Mouse (Mus musculus) neural tube, embryonic 15.5 days (tissue): Measurements from ENCODE around the gene Poldip3. TPM values are rescaled to one million over a fixed set of nuclear protein-coding genes. Genes with fewer than 3 reads are reported as not detected.

Experiments
- ATAC-seq: fragments of 200-750 bp; cut with Nextera tagmentation; 2 replicates; pipeline ENCODE4 v1.8.0; 2017; ENCODE audit warnings: mild to moderate bottlenecking, moderate TSS enrichment, moderate library complexity; ENCODE audit not compliant: low FRiP score
- H3K27ac ChIP-seq: fragments of 300-500 bp; sonication (generic); replicated peaks from 2 replicates; pipeline ENCODE4 v1.5.1; 2015; ENCODE audit warnings: mild to moderate bottlenecking, inconsistent platforms
- H3K27me3 ChIP-seq: fragments of 300-500 bp; sonication (generic); replicated peaks from 2 replicates; pipeline ENCODE4 v1.6.1; 2015; ENCODE audit warnings: inconsistent platforms
- H3K36me3 ChIP-seq: fragments of 300-500 bp; sonication (generic); 2 replicates; pipeline ENCODE4 v1.6.1; 2015; ENCODE audit warnings: inconsistent platforms
- H3K4me1 ChIP-seq: fragments of 300-500 bp; sonication (generic); 2 replicates; pipeline ENCODE4 v1.6.1; 2015; ENCODE audit warnings: inconsistent platforms
- H3K4me2 ChIP-seq: fragments of 300-500 bp; sonication (generic); 2 replicates; pipeline ENCODE4 v1.6.1; 2015; ENCODE audit warnings: inconsistent platforms, mild to moderate bottlenecking, moderate library complexity
- H3K4me3 ChIP-seq: fragments of 300-500 bp; sonication (generic); replicated peaks from 2 replicates; pipeline ENCODE4 v1.5.1; 2015; ENCODE audit warnings: mild to moderate bottlenecking, inconsistent platforms
- H3K9ac ChIP-seq: fragments of 300-500 bp; sonication (generic); replicated peaks from 2 replicates; pipeline ENCODE4 v1.6.1; 2015; ENCODE audit warnings: mild to moderate bottlenecking, inconsistent platforms
- H3K9me3 ChIP-seq: fragments of 300-500 bp; sonication (generic); replicated peaks from 2 replicates; pipeline ENCODE4 v1.6.1; 2016; ENCODE audit warnings: inconsistent platforms
- WGBS: fragments of 180-500 bp; shearing (Covaris S2); methylation state at CpG from one replicate; pipeline ENCODE4 v1.1.7; 2015; ENCODE audit warnings: mixed read lengths; 5-methylcytosine and 5-hydroxymethylcytosine counted together
- polyA plus RNA-seq: library from polyadenylated mRNA; unstranded; fragments of >200 nt; fragmentation: Nextera tagmentation; extraction: Ambion mirVana; gene quantifications from 2 replicates; pipeline ENCODE4 v1.2.1, GENCODE M21; 2015

Gene Poldip3
- polyA plus RNA-seq, 1 experiment from 2014 or later: 127 TPM

- Histone ChIP-seq H3K9me3 (no peaks in the 10 kb centered on the region), H3K4me1 (peaks cover 15% of the 10 kb centered on the region), H3K36me3 (no peaks in the 10 kb centered on the region), H3K9ac (no peak overlapping the region), H3K27ac (no peak overlapping the region), H3K4me3 (no peak overlapping the region), H3K27me3 (peaks cover 1% of the 10 kb centered on the region; the same call in 1 of the 2 replicates), H3K4me2 (no peak overlapping the region)
- 85% methylated on average over 2 of the region's 2 CpGs for WGBS
- no peak for ATAC-seq
These were observed 55.5 kb downstream of the Poldip3 start for GRCm38 (mm10) chr15:83093687-83094086.

GRCm38 (mm10) chr15:83090874-83091273 lies 58.3 kb downstream of the Poldip3 start:
- no peak for ATAC-seq
- Histone ChIP-seq H3K36me3 (no peaks in the 10 kb centered on the region), H3K9me3 (no peaks in the 10 kb centered on the region), H3K27ac (no peak overlapping the region), H3K4me3 (no peak overlapping the region), H3K9ac (no peak overlapping the region), H3K27me3 (0 out of 2 replicates have a peak, but pooled peaks cover 6% of the 10 kb centered on the region), H3K4me1 (peaks cover 14% of the 10 kb centered on the region), H3K4me2 (no peak overlapping the region)
- WGBS: 48% methylated on average over 3 of the region's 3 CpGs

- peaks cover 18% of the 10 kb centered on the region for H3K4me1 ChIP-seq
- no peaks in the 10 kb centered on the region for H3K36me3 ChIP-seq
- WGBS: 17% methylated on average over 7 of the region's 7 CpGs
- no peaks in the 10 kb centered on the region for H3K9me3 ChIP-seq
- H3K9ac ChIP-seq: no peak within 1 kb of the TSS
- no peak within 1 kb of the TSS for H3K4me3 ChIP-seq
- peak within 1 kb of the TSS; percentile 46 for H3K4me2 ChIP-seq
- 0 out of 2 replicates have a peak, but pooled peaks cover 6% of the 10 kb centered on the region for H3K27me3 ChIP-seq
- H3K27ac ChIP-seq: no peak within 1 kb of the TSS
- ATAC-seq: peak; percentile 24; the same call in 1 of the 2 replicates
These were observed 59.9 kb downstream of the Poldip3 start, which contains the start of gene Serhl for GRCm38 (mm10) chr15:83089429-83089605. Serhl (plus strand) TSS chr15:83089506.

DNA sequence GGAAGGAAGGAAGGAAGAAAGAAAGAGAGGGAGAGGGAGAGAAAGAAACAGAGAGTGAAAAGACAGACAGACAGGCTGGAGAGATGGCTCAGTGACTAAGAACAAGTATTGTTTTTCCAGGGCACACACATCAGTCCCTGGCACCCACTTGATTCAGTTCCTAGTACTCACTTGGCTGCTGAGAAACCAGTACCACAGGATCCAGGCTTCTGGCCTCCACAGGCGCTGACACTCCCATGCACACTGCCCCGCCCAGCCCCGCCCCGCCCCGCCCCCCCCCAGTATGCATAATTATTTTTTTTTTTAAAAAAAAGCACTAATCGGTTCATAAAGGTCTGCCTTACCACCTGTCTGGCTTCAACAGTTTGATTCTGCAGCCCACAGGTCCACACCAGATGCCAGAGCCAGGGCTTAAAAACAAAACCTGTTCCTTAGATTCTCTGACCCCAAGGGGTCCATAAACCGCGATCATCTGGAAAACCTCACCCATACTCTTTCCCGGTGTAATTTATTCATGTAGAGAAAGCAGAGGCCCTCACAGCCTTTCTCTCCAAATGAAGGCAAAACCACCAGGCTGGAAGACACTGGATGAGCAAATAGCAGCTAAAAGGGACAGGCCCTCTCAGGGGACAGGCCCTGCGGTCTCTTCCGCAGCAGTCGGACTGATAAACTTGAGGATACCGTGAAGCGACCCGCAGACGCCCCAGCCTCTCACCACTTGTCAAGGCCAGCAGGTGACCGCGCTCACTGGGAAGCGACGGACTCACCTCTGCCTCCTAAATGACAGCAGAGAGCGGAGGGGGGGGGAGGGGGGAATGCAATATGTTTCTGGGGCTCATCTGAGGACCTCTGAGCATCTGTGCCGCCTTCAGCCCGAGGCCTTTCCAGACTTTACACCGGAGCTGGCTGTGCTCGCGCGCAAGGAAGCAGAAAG lies 60.4 kb downstream of the Poldip3 start:
- Histone ChIP-seq H3K9ac (no peak overlapping the region), H3K27me3 (0 out of 2 replicates have a peak, but pooled peaks cover 6% of the 10 kb centered on the region), H3K27ac (no peak overlapping the region), H3K9me3 (no peaks in the 10 kb centered on the region), H3K4me1 (peaks cover 23% of the 10 kb centered on the region), H3K36me3 (no peaks in the 10 kb centered on the region), H3K4me2 (peak overlapping the region; percentile 46), H3K4me3 (no peak overlapping the region)
- no peak; the same call in 1 of the 2 replicates for ATAC-seq
- 5% methylated on average over 27 of the region's 27 CpGs for WGBS

- Histone ChIP-seq H3K27ac (no peak overlapping the region), H3K27me3 (0 out of 2 replicates have a peak, but pooled peaks cover 6% of the 10 kb centered on the region), H3K36me3 (no peaks in the 10 kb centered on the region), H3K9me3 (no peaks in the 10 kb centered on the region), H3K4me1 (peaks cover 26% of the 10 kb centered on the region), H3K4me2 (no peak overlapping the region), H3K9ac (no peak overlapping the region), H3K4me3 (no peak overlapping the region)
- no peak for ATAC-seq
- 87% methylated on average over 13 of the region's 13 CpGs for WGBS
These were observed 62.4 kb downstream of the Poldip3 start for GRCm38 (mm10) chr15:83086636-83087328.

- no peak for ATAC-seq
- Histone ChIP-seq H3K4me2 (no peak overlapping the region), H3K36me3 (no peaks in the 10 kb centered on the region), H3K27me3 (0 out of 2 replicates have a peak, but pooled peaks cover 6% of the 10 kb centered on the region), H3K9me3 (no peaks in the 10 kb centered on the region), H3K4me3 (no peak overlapping the region), H3K27ac (no peak overlapping the region), H3K4me1 (peaks cover 26% of the 10 kb centered on the region), H3K9ac (no peak overlapping the region)
- 35% methylated on average over 7 of the region's 7 CpGs for WGBS
These were observed 63.3 kb downstream of the Poldip3 start for GRCm38 (mm10) chr15:83085901-83086300.

DNA sequence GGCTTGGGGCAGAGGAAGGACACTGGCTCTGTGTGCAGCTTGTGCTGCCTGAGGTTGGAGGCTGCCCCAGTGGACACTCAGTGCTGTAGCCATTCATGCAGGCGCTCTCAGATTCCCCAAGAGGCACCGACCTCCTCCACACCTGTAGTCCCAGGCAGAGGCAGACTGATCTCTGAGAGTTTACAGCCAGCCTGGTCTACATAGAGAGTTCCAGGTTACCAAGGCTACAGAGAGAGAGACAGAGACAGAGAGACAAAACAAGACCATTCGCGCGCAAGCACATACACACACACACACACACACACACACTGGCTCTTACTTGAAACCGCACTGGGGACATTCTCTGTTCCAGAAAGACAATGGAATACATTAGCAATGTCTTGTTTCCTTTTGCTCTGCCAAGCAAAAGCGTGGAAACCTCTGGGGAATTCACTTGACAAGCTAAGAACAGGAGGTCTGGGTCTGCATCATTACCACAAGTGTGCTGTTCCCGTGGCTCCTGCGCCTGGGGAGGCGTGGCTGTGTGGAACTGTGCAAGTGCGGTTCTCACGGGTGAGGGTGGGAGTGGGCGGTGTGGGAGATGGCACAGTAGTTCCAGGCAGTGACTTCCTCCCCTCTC lies 65.1 kb downstream of the Poldip3 start:
- no peaks in the 10 kb centered on the region for H3K36me3 ChIP-seq
- no peak overlapping the region for H3K9ac ChIP-seq
- peak; percentile 72 for ATAC-seq
- H3K4me3 ChIP-seq: 0 out of 2 replicates have a peak overlapping the region, but pooled peaks have one; percentile 6
- H3K4me1 ChIP-seq: peaks cover 19% of the 10 kb centered on the region
- H3K27ac ChIP-seq: peak overlapping the region; percentile 66
- no peaks in the 10 kb centered on the region for H3K9me3 ChIP-seq
- WGBS: 32% methylated on average over 13 of the region's 13 CpGs
- H3K4me2 ChIP-seq: peak overlapping the region; percentile 40
- H3K27me3 ChIP-seq: 0 out of 2 replicates have a peak, but pooled peaks cover 6% of the 10 kb centered on the region

GRCm38 (mm10) chr15:83083530-83083929 lies 65.7 kb downstream of the Poldip3 start:
- Histone ChIP-seq H3K9me3 (no peaks in the 10 kb centered on the region), H3K36me3 (no peaks in the 10 kb centered on the region), H3K4me1 (peaks cover 13% of the 10 kb centered on the region), H3K4me3 (0 out of 2 replicates have a peak overlapping the region, but pooled peaks have one; percentile 6), H3K9ac (no peak overlapping the region), H3K27ac (peak overlapping the region; percentile 66), H3K4me2 (peak overlapping the region; percentile 40), H3K27me3 (0 out of 2 replicates have a peak, but pooled peaks cover 6% of the 10 kb centered on the region)
- WGBS: 43% methylated on average over 5 of the region's 5 CpGs
- ATAC-seq: peak; percentile 32; the same call in 1 of the 2 replicates

Other genes starting within 250 kb of the Poldip3 start
- 11.2 and 11.5 TPM in 2 replicates for gene Tcf20, start 161.5 kb downstream of the Poldip3 start, polyA plus RNA-seq
- gene Nfam1, start 116.1 kb downstream of the Poldip3 start, polyA plus RNA-seq: 1.7 and 2.5 TPM in 2 replicates
- 30.9 and 42.9 TPM in 2 replicates for gene Serhl, start 59.9 kb downstream of the Poldip3 start, polyA plus RNA-seq
- 77.4 and 81.1 TPM in 2 replicates for gene Rrp7a, start 26.6 kb downstream of the Poldip3 start, polyA plus RNA-seq
- 112 and 128 TPM in 2 replicates for gene Cyb5r3, start 23.2 kb upstream of the Poldip3 start, polyA plus RNA-seq
- 2.5 and 4.2 TPM in 2 replicates for gene A4galt, start 102.4 kb upstream of the Poldip3 start, polyA plus RNA-seq
- gene Arfgap3, start 200.9 kb upstream of the Poldip3 start, polyA plus RNA-seq: 37.0 and 39.6 TPM in 2 replicates